Mouse (Mus musculus): ENCODE results near the gene Gm20696.

GRCm38 (mm10) chr6:99655488-99655887 lies 11.1 kb downstream of the Gm20696 start:
- TF ChIP-seq POLR2A (IDR thresholded peaks at IDR 0.05; ENCODE audit: borderline replicate concordance, control insufficient read depth, low read depth, low read length), result no peak
- TF ChIP-seq CTCF (IDR thresholded peaks at IDR 0.05; ENCODE audit: control insufficient read depth, insufficient read depth, low read length), result no peak
